Mouse (Mus musculus) limb, embryonic 12.5 days (tissue): Measurements from ENCODE around the gene Tbck. TPM values are rescaled to one million over a fixed set of nuclear protein-coding genes. Genes with fewer than 3 reads are reported as not detected.

Experiments used
- ATAC-seq: fragments of 200-750 bp; cut with Nextera tagmentation; 2 replicates; pipeline ENCODE4 v1.8.0; 2017; ENCODE audit warnings: low read depth, moderate TSS enrichment; ENCODE audit not compliant: insufficient number of reproducible peaks, insufficient read depth, low FRiP score, low TSS enrichment
- H3K27ac ChIP-seq: fragments of 300-500 bp; sonication (generic); 2 replicates; pipeline ENCODE4 v1.5.1; 2016; ENCODE audit warnings: mild to moderate bottlenecking, moderate library complexity
- H3K27me3 ChIP-seq: fragments of 300-500 bp; sonication (generic); 2 replicates; pipeline ENCODE4 v1.6.1; 2016; ENCODE audit warnings: mild to moderate bottlenecking, moderate library complexity
- H3K36me3 ChIP-seq: fragments of 300-500 bp; sonication (generic); 2 replicates; pipeline ENCODE4 v1.6.1; 2016; ENCODE audit warnings: mild to moderate bottlenecking, moderate library complexity
- H3K4me1 ChIP-seq: fragments of 300-500 bp; sonication (generic); replicated peaks from 2 replicates; pipeline ENCODE4 v1.6.1; 2016
- H3K4me2 ChIP-seq: fragments of 300-500 bp; sonication (generic); 2 replicates; pipeline ENCODE4 v1.6.1; 2016; ENCODE audit warnings: mild to moderate bottlenecking, moderate library complexity
- H3K4me3 ChIP-seq: fragments of 300-500 bp; sonication (generic); replicated peaks from 2 replicates; pipeline ENCODE4 v1.5.1; 2016; ENCODE audit warnings: mild to moderate bottlenecking
- H3K9ac ChIP-seq: fragments of 300-500 bp; sonication (generic); replicated peaks from 2 replicates; pipeline ENCODE4 v1.6.1; 2016; ENCODE audit warnings: mild to moderate bottlenecking, moderate library complexity
- H3K9me3 ChIP-seq: fragments of 300-500 bp; sonication (generic); 2 replicates; pipeline ENCODE4 v1.6.1; 2016; ENCODE audit warnings: mild to moderate bottlenecking, moderate library complexity
- WGBS: fragments of 180-500 bp; shearing (Covaris S2); methylation state at CpG from one replicate; pipeline ENCODE4 v1.1.7; 2016; 5-methylcytosine and 5-hydroxymethylcytosine counted together
- polyA plus RNA-seq: library from polyadenylated mRNA; unstranded; fragments of >200 nt; fragmentation: Nextera tagmentation; extraction: Ambion mirVana; gene quantifications from 2 replicates; pipeline ENCODE4 v1.2.1, GENCODE M21; 2016

Gene Tbck
- polyA plus RNA-seq, 1 experiment from 2014 or later: 30.5 TPM

GRCm38 (mm10) chr3:132870079-132870478 is 186.1 kb downstream of the Tbck start:
- no peaks in the 10 kb centered on the region for H3K4me1 ChIP-seq
- no peaks in the 10 kb centered on the region for H3K9me3 ChIP-seq
- H3K4me2 ChIP-seq: no peak overlapping the region
- H3K27me3 ChIP-seq: no peaks in the 10 kb centered on the region
- no peak overlapping the region for H3K4me3 ChIP-seq
- no peak overlapping the region for H3K27ac ChIP-seq
- WGBS: 88% methylated on average over 6 of the region's 6 CpGs
- no peak for ATAC-seq
- no peaks in the 10 kb centered on the region for H3K36me3 ChIP-seq
- no peak overlapping the region for H3K9ac ChIP-seq

- WGBS: 84% methylated on average over 9 of the region's 9 CpGs
- no peak overlapping the region for H3K4me3 ChIP-seq
- no peak for ATAC-seq
- peaks cover 7% of the 10 kb centered on the region for H3K4me1 ChIP-seq
- H3K9ac ChIP-seq: no peak overlapping the region
- H3K36me3 ChIP-seq: no peaks in the 10 kb centered on the region
- H3K27ac ChIP-seq: no peak overlapping the region
- no peaks in the 10 kb centered on the region for H3K27me3 ChIP-seq
- H3K9me3 ChIP-seq: no peaks in the 10 kb centered on the region
- no peak overlapping the region for H3K4me2 ChIP-seq
Measured at GRCm38 (mm10) chr3:132871318-132871904, 187.5 kb downstream of the Tbck start.

- H3K27me3 ChIP-seq: no peaks in the 10 kb centered on the region
- peaks cover 21% of the 10 kb centered on the region for H3K4me1 ChIP-seq
- no peaks in the 10 kb centered on the region for H3K9me3 ChIP-seq
- no peak for ATAC-seq
- WGBS: 70% methylated on average over 6 of the region's 6 CpGs
- H3K4me3 ChIP-seq: no peak overlapping the region
- no peak overlapping the region for H3K4me2 ChIP-seq
- no peak overlapping the region for H3K27ac ChIP-seq
- no peak overlapping the region for H3K9ac ChIP-seq
- no peaks in the 10 kb centered on the region for H3K36me3 ChIP-seq
Measured at GRCm38 (mm10) chr3:132873251-132873650, 189.3 kb downstream of the Tbck start.

- no peaks in the 10 kb centered on the region for H3K36me3 ChIP-seq
- no peak overlapping the region for H3K4me3 ChIP-seq
- peak overlapping the region; percentile 19; the same call in 1 of the 2 replicates for H3K4me2 ChIP-seq
- no peak for ATAC-seq
- H3K9me3 ChIP-seq: no peaks in the 10 kb centered on the region
- H3K27ac ChIP-seq: no peak overlapping the region
- H3K9ac ChIP-seq: no peak overlapping the region
- peaks cover 21% of the 10 kb centered on the region for H3K4me1 ChIP-seq
- 58% methylated on average over 14 of the region's 14 CpGs for WGBS
- no peaks in the 10 kb centered on the region for H3K27me3 ChIP-seq
Measured at GRCm38 (mm10) chr3:132876011-132876708, 192.2 kb downstream of the Tbck start.

- Histone ChIP-seq H3K27ac (no peak overlapping the region), H3K4me2 (no peak overlapping the region), H3K4me1 (peaks cover 21% of the 10 kb centered on the region), H3K9ac (no peak overlapping the region), H3K9me3 (no peaks in the 10 kb centered on the region), H3K27me3 (no peaks in the 10 kb centered on the region), H3K36me3 (no peaks in the 10 kb centered on the region), H3K4me3 (no peak overlapping the region)
- WGBS: 37% methylated on average over 10 of the region's 10 CpGs
- peak; percentile 67; the same call in 1 of the 2 replicates for ATAC-seq
Measured at GRCm38 (mm10) chr3:132876933-132877676, 193.2 kb downstream of the Tbck start.

- H3K4me2 ChIP-seq: no peak overlapping the region
- 83% methylated on average over 3 of the region's 3 CpGs for WGBS
- H3K4me3 ChIP-seq: no peak overlapping the region
- no peak overlapping the region for H3K27ac ChIP-seq
- no peak overlapping the region for H3K9ac ChIP-seq
- H3K27me3 ChIP-seq: no peaks in the 10 kb centered on the region
- H3K9me3 ChIP-seq: no peaks in the 10 kb centered on the region
- ATAC-seq: no peak
- H3K4me1 ChIP-seq: peaks cover 21% of the 10 kb centered on the region
- no peaks in the 10 kb centered on the region for H3K36me3 ChIP-seq
Measured at GRCm38 (mm10) chr3:132880361-132880760, 196.4 kb downstream of the Tbck start.

- Histone ChIP-seq H3K4me2 (no peak overlapping the region), H3K9me3 (no peaks in the 10 kb centered on the region), H3K9ac (no peak overlapping the region), H3K27ac (no peak overlapping the region), H3K36me3 (no peaks in the 10 kb centered on the region), H3K4me3 (no peak overlapping the region), H3K4me1 (peaks cover 20% of the 10 kb centered on the region), H3K27me3 (no peaks in the 10 kb centered on the region)
- 78% methylated on average over 9 of the region's 9 CpGs for WGBS
- no peak for ATAC-seq
Measured at GRCm38 (mm10) chr3:132880826-132881225, 196.9 kb downstream of the Tbck start.

GRCm38 (mm10) chr3:132883256-132883655 is 199.3 kb downstream of the Tbck start:
- 83% methylated on average over 9 of the region's 9 CpGs for WGBS
- no peak for ATAC-seq
- no peaks in the 10 kb centered on the region for H3K36me3 ChIP-seq

GRCm38 (mm10) chr3:132884459-132884858 is 200.5 kb downstream of the Tbck start:
- no peak overlapping the region for H3K27ac ChIP-seq
- H3K27me3 ChIP-seq: no peaks in the 10 kb centered on the region
- H3K4me3 ChIP-seq: no peak overlapping the region
- H3K9ac ChIP-seq: no peak overlapping the region
- no peaks in the 10 kb centered on the region for H3K9me3 ChIP-seq
- H3K4me1 ChIP-seq: no peaks in the 10 kb centered on the region
- 82% methylated on average over 10 of the region's 10 CpGs for WGBS
- no peak for ATAC-seq
- no peaks in the 10 kb centered on the region for H3K36me3 ChIP-seq
- no peak overlapping the region for H3K4me2 ChIP-seq

More at GRCm38 (mm10) chr3:132883256-132883655, 199.3 kb downstream of the Tbck start:
- no peak overlapping the region for H3K9ac ChIP-seq
- H3K4me1 ChIP-seq: no peaks in the 10 kb centered on the region
- H3K4me2 ChIP-seq: no peak overlapping the region
- H3K9me3 ChIP-seq: no peaks in the 10 kb centered on the region
- no peaks in the 10 kb centered on the region for H3K27me3 ChIP-seq
- H3K27ac ChIP-seq: no peak overlapping the region
- no peak overlapping the region for H3K4me3 ChIP-seq

- 90% methylated on average over 6 of the region's 6 CpGs for WGBS
- Histone ChIP-seq H3K27ac (no peak overlapping the region), H3K36me3 (no peaks in the 10 kb centered on the region), H3K4me2 (no peak overlapping the region), H3K4me1 (no peaks in the 10 kb centered on the region), H3K27me3 (no peaks in the 10 kb centered on the region), H3K9ac (no peak overlapping the region), H3K9me3 (no peaks in the 10 kb centered on the region), H3K4me3 (no peak overlapping the region)
- no peak for ATAC-seq
Measured at GRCm38 (mm10) chr3:132886419-132887050, 202.6 kb downstream of the Tbck start.
